Mouse (Mus musculus) forebrain, embryonic 15.5 days (tissue): ENCODE measurements around the gene Slc25a43. TPM values are rescaled to one million over a fixed set of nuclear protein-coding genes. Genes with fewer than 3 reads are reported as not detected.
A peak's percentile ranks its signal among the peaks of the same experiment; 100 is the strongest.

Source experiments
- ATAC-seq: fragments of 200-750 bp; cut with Nextera tagmentation; replicated peaks from 2 replicates; pipeline ENCODE4 v1.8.0; 2017; ENCODE audit warnings: mild to moderate bottlenecking, moderate TSS enrichment, moderate library complexity
- H3K27ac ChIP-seq: fragments of 300-500 bp; sonication (generic); replicated peaks from 2 replicates; pipeline ENCODE4 v1.5.1; 2015; ENCODE audit warnings: mild to moderate bottlenecking, inconsistent platforms
- H3K27me3 ChIP-seq: fragments of 300-500 bp; sonication (generic); 2 replicates; pipeline ENCODE4 v1.6.1; 2015; ENCODE audit warnings: inconsistent platforms
- H3K36me3 ChIP-seq: fragments of 300-500 bp; sonication (generic); 2 replicates; pipeline ENCODE4 v1.6.1; 2015; ENCODE audit warnings: mild to moderate bottlenecking, inconsistent platforms
- H3K4me1 ChIP-seq: fragments of 300-500 bp; sonication (generic); 2 replicates; pipeline ENCODE4 v1.6.1; 2015; ENCODE audit warnings: inconsistent platforms
- H3K4me2 ChIP-seq: fragments of 300-500 bp; sonication (generic); replicated peaks from 2 replicates; pipeline ENCODE4 v1.6.1; 2015; ENCODE audit warnings: mild to moderate bottlenecking, inconsistent platforms
- H3K4me3 ChIP-seq: fragments of 300-500 bp; sonication (generic); 2 replicates; pipeline ENCODE4 v1.5.1; 2015; ENCODE audit warnings: mild to moderate bottlenecking, inconsistent platforms
- H3K9ac ChIP-seq: fragments of 300-500 bp; sonication (generic); replicated peaks from 2 replicates; pipeline ENCODE4 v1.6.1; 2015; ENCODE audit warnings: mild to moderate bottlenecking, inconsistent platforms
- H3K9me3 ChIP-seq: fragments of 300-500 bp; sonication (generic); 2 replicates; pipeline ENCODE4 v1.6.1; 2016; ENCODE audit warnings: inconsistent platforms
- WGBS: fragments of 180-500 bp; shearing (Covaris S2); methylation state at CpG from one replicate; pipeline ENCODE4 v1.1.7; 2015; ENCODE audit warnings: mixed read lengths; 5-methylcytosine and 5-hydroxymethylcytosine counted together
- polyA plus RNA-seq: library from polyadenylated mRNA; unstranded; fragments of >200 nt; fragmentation: Nextera tagmentation; extraction: Ambion mirVana; gene quantifications from 2 replicates; pipeline ENCODE4 v1.2.1, GENCODE M21; 2015

Slc25a43 gene
- polyA plus RNA-seq, 1 experiment from 2014 or later, result 0.70 TPM

DNA sequence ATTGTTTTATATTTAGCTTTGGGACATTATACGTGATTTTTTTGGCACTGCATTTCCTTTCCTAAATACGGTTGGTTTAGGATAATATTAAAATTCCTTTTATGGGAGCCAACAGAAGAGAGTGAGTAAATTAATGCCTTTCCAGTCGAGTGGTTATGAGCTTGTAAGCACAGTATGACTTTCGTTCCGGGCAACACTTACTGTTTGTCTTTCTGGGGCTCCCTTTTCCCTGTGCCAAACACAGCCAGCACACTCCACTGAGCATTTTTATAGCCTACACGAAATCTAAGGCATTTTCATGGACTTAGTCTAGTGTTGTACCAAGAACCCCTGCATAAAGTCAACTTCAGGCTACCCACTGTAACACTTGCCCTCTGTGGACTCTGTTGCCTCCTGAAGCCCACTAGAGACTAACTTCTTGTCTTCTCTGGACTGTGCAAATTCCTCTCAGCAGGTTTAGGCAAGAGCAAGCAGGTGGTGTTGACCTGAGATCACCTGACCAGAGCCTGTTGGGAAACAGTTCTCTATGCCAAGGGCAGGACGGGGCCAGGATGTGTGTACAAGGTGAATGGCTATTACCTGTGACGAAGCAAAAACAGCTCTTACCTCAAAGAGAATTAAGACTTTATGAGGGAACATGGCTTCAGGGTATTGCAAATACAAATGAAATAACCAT is 70.8 kb downstream of the Slc25a43 start:
- no peaks in the 10 kb centered on the region for H3K9me3 ChIP-seq

DNA sequence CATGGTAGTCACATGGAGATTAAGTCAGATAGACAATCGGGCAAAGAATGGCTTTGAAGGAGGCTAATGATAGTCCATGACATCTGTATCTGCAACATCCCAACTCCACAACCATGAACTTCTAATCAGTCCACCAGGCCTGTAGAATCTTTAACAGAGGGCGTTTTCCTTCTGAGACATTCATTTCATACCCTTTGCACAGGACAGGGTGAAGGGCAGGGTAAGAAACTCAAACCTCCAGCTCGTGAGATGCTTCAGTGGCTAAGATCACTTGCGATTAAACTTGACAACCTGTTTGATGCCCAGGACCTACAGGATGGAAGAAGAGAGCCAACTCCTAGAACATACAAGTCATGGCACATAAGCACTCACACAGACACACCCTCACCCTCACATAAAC is 71.6 kb downstream of the Slc25a43 start:
- H3K27ac ChIP-seq, result no peak overlapping the region
- 88% methylated on average over 4 of the region's 4 CpGs for WGBS
- H3K4me2 ChIP-seq, result no peak overlapping the region
- H3K9me3 ChIP-seq, result no peaks in the 10 kb centered on the region
- ATAC-seq, result no peak
- H3K4me3 ChIP-seq, result no peak overlapping the region
- H3K4me1 ChIP-seq, result peaks cover 10% of the 10 kb centered on the region; the same call in 1 of the 2 replicates
- H3K9ac ChIP-seq, result no peak overlapping the region
- no peaks in the 10 kb centered on the region for H3K27me3 ChIP-seq
- no peaks in the 10 kb centered on the region for H3K36me3 ChIP-seq

More for the DNA sequence above, 70.8 kb downstream of the Slc25a43 start:
- ATAC-seq, result no peak
- H3K36me3 ChIP-seq, result no peaks in the 10 kb centered on the region
- no peak overlapping the region for H3K4me3 ChIP-seq
- H3K4me2 ChIP-seq, result no peak overlapping the region
- WGBS, result 74% methylated on average over 8 of the region's 8 CpGs
- no peak overlapping the region for H3K9ac ChIP-seq
- H3K4me1 ChIP-seq, result peaks cover 10% of the 10 kb centered on the region; the same call in 1 of the 2 replicates
- H3K27ac ChIP-seq, result no peak overlapping the region
- no peaks in the 10 kb centered on the region for H3K27me3 ChIP-seq

DNA sequence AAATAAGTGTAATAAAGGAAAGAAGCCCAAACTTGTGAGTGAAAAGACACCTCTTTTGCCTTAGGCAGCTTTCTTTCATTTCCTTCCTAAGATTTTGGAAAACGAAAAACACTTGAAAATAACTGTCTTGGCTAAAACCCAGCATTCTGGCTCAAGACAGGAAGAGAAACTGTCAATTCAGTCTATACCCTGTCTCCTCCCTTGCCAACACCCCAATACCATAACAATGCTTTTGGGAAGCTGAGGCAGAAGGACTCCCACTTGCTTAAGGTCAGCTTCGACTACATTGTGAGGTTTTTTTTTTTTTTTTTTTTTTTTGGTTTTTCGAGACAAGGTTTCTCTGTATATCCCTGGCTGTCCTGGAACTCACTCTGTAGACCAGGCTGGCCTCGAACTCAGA is 72.0 kb downstream of the Slc25a43 start:
- Histone ChIP-seq H3K27me3 (no peaks in the 10 kb centered on the region), H3K27ac (no peak overlapping the region), H3K9ac (no peak overlapping the region), H3K4me3 (no peak overlapping the region), H3K9me3 (no peaks in the 10 kb centered on the region), H3K4me2 (no peak overlapping the region), H3K4me1 (peaks cover 10% of the 10 kb centered on the region; the same call in 1 of the 2 replicates), H3K36me3 (no peaks in the 10 kb centered on the region)
- 66% methylated on average over 4 of the region's 4 CpGs for WGBS
- no peak for ATAC-seq

DNA sequence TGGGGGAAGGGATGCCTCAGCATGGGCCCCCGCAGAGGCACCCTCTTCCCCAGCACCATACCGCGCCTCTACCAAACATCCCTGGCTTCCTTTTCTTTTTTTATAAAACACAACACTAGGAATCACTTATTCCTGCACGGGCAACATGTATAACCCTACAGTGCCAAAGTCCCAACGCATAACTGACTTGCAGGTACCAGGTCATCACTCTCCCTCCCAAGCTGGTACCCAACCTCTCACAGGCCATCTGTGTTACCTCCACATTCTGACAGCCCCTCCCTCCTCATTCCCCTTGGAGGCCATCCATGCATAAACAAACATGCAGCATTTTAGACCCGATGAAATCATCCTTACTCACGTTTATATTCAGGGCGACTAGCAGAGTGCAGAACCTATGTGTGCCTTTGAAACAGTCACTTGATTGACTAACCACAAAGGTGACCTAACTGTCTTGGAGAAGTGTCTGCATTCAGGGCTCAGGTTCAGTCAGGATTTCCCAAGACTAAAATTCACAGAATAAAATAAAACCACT is 73.0 kb downstream of the Slc25a43 start:
- H3K9me3 ChIP-seq, result no peaks in the 10 kb centered on the region
- H3K27ac ChIP-seq, result peak overlapping the region; percentile 87
- peak overlapping the region; percentile 36 for H3K4me2 ChIP-seq
- no peaks in the 10 kb centered on the region for H3K36me3 ChIP-seq
- peak; percentile 47 for ATAC-seq
- H3K4me3 ChIP-seq, result peak overlapping the region; percentile 22; the same call in 1 of the 2 replicates
- H3K9ac ChIP-seq, result no peak overlapping the region
- 24% methylated on average over 8 of the region's 8 CpGs for WGBS
- H3K4me1 ChIP-seq, result peaks cover 10% of the 10 kb centered on the region; the same call in 1 of the 2 replicates
- H3K27me3 ChIP-seq, result no peaks in the 10 kb centered on the region

- 17% methylated on average over 9 of the region's 10 CpGs for WGBS
- Histone ChIP-seq H3K27me3 (no peaks in the 10 kb centered on the region), H3K4me2 (peak overlapping the region; percentile 36)
Observed at GRCm38 (mm10) chrX:36816953-36817441, 73.5 kb downstream of the Slc25a43 start.

DNA sequence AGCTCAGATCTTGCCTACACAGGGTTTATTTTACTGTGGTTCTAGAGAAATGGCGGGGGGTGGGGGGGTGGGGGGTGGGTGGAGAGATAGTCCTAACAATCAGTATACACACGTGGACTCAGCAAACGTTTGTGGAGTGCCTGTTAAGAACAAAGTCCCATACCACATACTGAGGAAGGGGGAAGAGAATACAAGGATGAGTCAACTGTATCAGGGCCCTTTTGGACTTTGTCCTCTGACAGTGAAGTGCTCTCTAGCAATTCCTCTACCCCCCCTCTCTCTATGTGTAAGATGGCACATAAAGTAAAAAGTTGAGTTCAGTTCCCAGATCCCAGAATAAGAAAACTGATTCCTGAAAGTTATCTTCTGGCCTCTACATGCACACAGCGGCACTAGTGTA is 76.1 kb downstream of the Slc25a43 start:
- Histone ChIP-seq H3K4me1 (peaks cover 10% of the 10 kb centered on the region; the same call in 1 of the 2 replicates), H3K4me3 (no peak overlapping the region), H3K9me3 (no peaks in the 10 kb centered on the region), H3K9ac (no peak overlapping the region), H3K36me3 (no peaks in the 10 kb centered on the region), H3K27ac (no peak overlapping the region), H3K27me3 (no peaks in the 10 kb centered on the region), H3K4me2 (no peak overlapping the region)
- WGBS, result 75% methylated on average over 4 of the region's 4 CpGs
- ATAC-seq, result no peak

More at GRCm38 (mm10) chrX:36816953-36817441, 73.5 kb downstream of the Slc25a43 start:
- Histone ChIP-seq H3K27ac (peak overlapping the region; percentile 87), H3K9me3 (no peaks in the 10 kb centered on the region), H3K4me3 (peak overlapping the region; percentile 22), H3K9ac (peak overlapping the region; percentile 35; the same call in 1 of the 2 replicates), H3K4me1 (peaks cover 10% of the 10 kb centered on the region; the same call in 1 of the 2 replicates), H3K36me3 (no peaks in the 10 kb centered on the region)
- ATAC-seq, result peak; percentile 88

- H3K4me1 ChIP-seq, result peaks cover 10% of the 10 kb centered on the region; the same call in 1 of the 2 replicates
- no peaks in the 10 kb centered on the region for H3K27me3 ChIP-seq
- no peaks in the 10 kb centered on the region for H3K36me3 ChIP-seq
- no peak for ATAC-seq
- H3K9me3 ChIP-seq, result no peaks in the 10 kb centered on the region
- WGBS, result 10% methylated on average over 4 of the region's 4 CpGs
- no peak overlapping the region for H3K4me2 ChIP-seq
- no peak overlapping the region for H3K4me3 ChIP-seq
- H3K27ac ChIP-seq, result no peak overlapping the region
- no peak overlapping the region for H3K9ac ChIP-seq
Observed at GRCm38 (mm10) chrX:36820201-36820600, 76.7 kb downstream of the Slc25a43 start.

DNA sequence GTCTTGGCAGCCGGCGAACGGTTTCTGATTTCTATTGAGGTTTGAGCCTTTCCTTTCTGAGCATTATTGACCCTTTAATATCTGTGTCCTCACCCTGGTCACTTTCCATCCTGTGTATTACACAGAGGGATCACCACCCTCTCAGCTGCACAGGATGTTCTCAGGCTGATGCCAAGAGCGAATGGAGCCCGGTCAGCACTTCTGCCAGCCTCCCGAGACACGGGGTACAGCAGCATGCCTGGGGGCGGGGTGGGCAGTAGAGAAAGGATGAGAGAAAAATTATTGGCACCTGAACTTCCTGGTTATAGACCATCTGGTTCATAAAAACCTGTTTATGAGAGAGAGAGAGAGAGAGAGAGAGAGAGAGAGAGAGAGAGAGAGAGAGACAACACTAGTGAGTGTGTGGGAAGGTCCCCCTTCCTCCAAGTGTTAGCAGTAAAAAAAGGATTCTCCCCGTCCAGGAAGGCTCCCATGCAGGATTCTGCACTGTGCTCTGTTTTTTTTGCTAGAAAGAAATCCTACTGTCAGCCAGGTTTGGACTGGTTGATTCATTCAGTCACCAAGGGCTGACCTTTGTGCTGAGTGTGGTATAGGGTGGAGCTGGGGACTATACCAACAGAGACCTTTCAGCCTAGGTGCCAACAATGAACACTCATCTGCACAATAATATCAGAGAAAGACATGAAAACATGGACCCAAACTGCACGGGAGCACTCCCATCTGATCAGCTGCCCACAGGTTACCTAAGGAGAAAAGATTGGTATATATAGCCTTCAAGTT is 80.7 kb downstream of the Slc25a43 start:
- ATAC-seq, result no peak
- 87% methylated on average over 10 of the region's 10 CpGs for WGBS
- H3K4me1 ChIP-seq, result no peaks in the 10 kb centered on the region

DNA sequence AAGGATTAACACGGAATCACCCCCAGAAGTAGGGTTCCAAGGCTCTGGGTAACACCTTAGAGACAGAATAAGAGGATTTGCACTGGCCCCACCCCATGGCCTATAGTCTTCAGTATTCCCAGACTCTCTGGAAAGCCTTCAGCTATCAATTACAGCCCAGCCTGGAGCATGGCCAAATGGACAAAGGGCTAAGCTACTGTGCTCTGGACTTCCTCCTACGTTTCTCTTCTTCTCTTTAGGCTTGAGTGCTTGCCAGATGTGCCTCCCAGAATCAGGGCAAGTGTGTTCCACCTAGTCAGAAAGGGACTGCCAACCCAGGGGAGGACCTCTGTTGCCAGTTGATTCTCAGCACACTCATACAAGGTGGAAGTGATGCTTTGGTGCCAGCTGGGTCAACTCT is 81.6 kb downstream of the Slc25a43 start:
- Histone ChIP-seq H3K9ac (no peak overlapping the region), H3K27ac (no peak overlapping the region), H3K36me3 (no peaks in the 10 kb centered on the region), H3K4me1 (no peaks in the 10 kb centered on the region), H3K4me2 (no peak overlapping the region), H3K9me3 (no peaks in the 10 kb centered on the region), H3K4me3 (no peak overlapping the region), H3K27me3 (no peaks in the 10 kb centered on the region)
- ATAC-seq, result no peak
- WGBS, result 49% methylated on average over 2 of the region's 2 CpGs

More for the DNA sequence above, 80.7 kb downstream of the Slc25a43 start:
- Histone ChIP-seq H3K9me3 (no peaks in the 10 kb centered on the region), H3K4me3 (no peak overlapping the region), H3K36me3 (no peaks in the 10 kb centered on the region), H3K27me3 (no peaks in the 10 kb centered on the region), H3K27ac (no peak overlapping the region), H3K9ac (no peak overlapping the region), H3K4me2 (no peak overlapping the region)

Other genes with a start within 250 kb of the Slc25a43 start
- 475 and 528 TPM in 2 replicates for gene Pgrmc1, start 145.5 kb upstream of the Slc25a43 start, polyA plus RNA-seq
- gene Akap17b, start 98.3 kb upstream of the Slc25a43 start, polyA plus RNA-seq, result 3.7 and 3.9 TPM in 2 replicates
- gene Slc25a5, start 52.0 kb downstream of the Slc25a43 start, polyA plus RNA-seq, result 483 and 523 TPM in 2 replicates
- gene Ube2a, start 130.2 kb downstream of the Slc25a43 start, polyA plus RNA-seq, result 108 and 120 TPM in 2 replicates
- 24.4 and 24.7 TPM in 2 replicates for gene C330007P06Rik, start 130.5 kb downstream of the Slc25a43 start, polyA plus RNA-seq
- 11.5 and 12.3 TPM in 2 replicates for gene Nkrf, start 159.2 kb downstream of the Slc25a43 start, polyA plus RNA-seq
- 51.8 and 53.0 TPM in 2 replicates for gene Sept6, start 248.1 kb downstream of the Slc25a43 start, polyA plus RNA-seq